Mouse (Mus musculus) liver, embryonic 14.5 days (tissue): Measurements from ENCODE around the gene C4bp.

ENCODE experiments used
- CTCF ChIP-seq: IDR thresholded peaks from 2 replicates; pipeline ENCODE4 v1.5.1; 2016; ENCODE audit warnings: antibody characterized with exemption, low read depth, control low read depth
- EP300 ChIP-seq: IDR thresholded peaks from 2 replicates; pipeline ENCODE4 v1.6.1; 2016; ENCODE audit warnings: antibody characterized with exemption, low read depth

- no peak for TF ChIP-seq EP300
- no peak for TF ChIP-seq CTCF
Measured at GRCm38 (mm10) chr1:130678551-130678950, 17.1 kb upstream of the C4bp start.
